11 mouse cellular contexts compared by ENCODE assay signal in the genomic region with DNA sequence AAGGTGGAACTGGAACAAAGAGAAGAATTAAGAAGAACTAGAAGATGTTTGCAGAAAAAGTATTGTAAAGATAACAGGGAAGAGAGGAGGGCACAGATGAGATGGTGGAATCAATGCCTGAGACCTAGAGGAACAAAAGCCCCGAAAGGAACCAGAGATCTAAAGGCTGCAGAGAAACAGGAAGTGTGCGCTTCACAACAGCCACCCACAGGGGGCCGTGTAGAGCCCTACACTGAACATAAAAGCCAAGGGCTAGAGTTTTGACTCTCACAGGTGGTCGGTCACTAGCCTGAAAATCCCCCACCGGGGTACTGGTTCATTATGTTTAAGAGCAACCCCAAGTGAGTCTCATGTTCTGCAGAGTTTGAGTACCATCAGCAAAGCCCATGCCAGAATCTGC. TPM values are rescaled to one million over a fixed set of nuclear protein-coding genes. Genes with fewer than 3 reads are reported as not detected.
A peak's percentile ranks its signal among the peaks of the same experiment; 100 is the strongest.
DNase-seq lines count a peak whose midpoint lies in the region; TF ChIP-seq lines count a peak whose summit lies in the region.
"Had no signal": no experiment of that assay in that cellular context is flagged by ENCODE, and none has a peak within 500 bp of the region (broad histone marks: within the 10 kb centered on the region; RNA-seq: fewer than 3 reads in every experiment).

No protein-coding gene starts in this region.

- no peak overlapping the region for H3K4me3 ChIP-seq in left cerebral cortex, adult 2 months
- H3K4me3 ChIP-seq: heart, embryonic 12.5 days; liver, embryonic 13.5 days; midbrain, embryonic 10.5 days had no signal

- H3K27ac ChIP-seq in left cerebral cortex, adult 2 months, result no peak overlapping the region
- H3K27ac ChIP-seq: liver, embryonic 13.5 days; midbrain, embryonic 10.5 days had no signal

- DNase-seq in left cerebral cortex, adult 2 months (ENCODE audit: extremely low spot score in 1 of 2, low spot score in 2 of 2), result no peak
- DNase-seq in left cerebral cortex, adult 8-10 months (ENCODE audit: low spot score in 2 of 2), result no peak
- peak; percentile 75 for DNase-seq in CD4-positive, CD25-positive, alpha-beta regulatory T cell, adult 2 months (ENCODE audit: low read depth, low spot score)
- DNase-seq in ZHBTc4 (ENCODE audit: low read depth, low spot score), result peak; percentile 84
- peak; percentile 32 for DNase-seq in retina, postnatal 1 day
- DNase-seq in T-cell, adult 2 months (ENCODE audit: low spot score), result no peak
- no peak for DNase-seq in cerebellum, adult 11 months
- no peak for DNase-seq in cerebellum, postnatal 14 days
- DNase-seq: liver, embryonic 13.5 days had no signal

- intact Hi-C loops in left cerebral cortex, adult 2 months (cut with DNase I), result loop anchor here (5.0 kb wide), 2 partner anchors 125 to 215 kb away; partner anchors contain the start of gene Dnajb14

- peak; percentile 21 for TF ChIP-seq CTCF in left cerebral cortex, adult 2 months (IDR thresholded peaks at IDR 0.05)

RNA-seq across cellular contexts. Expression of gene Dapp1, which starts 11.0 kb away (rescaled TPM):
- 1 to 10 TPM; 2.6 to 3.4 TPM for total RNA-seq in left cerebral cortex, adult 2 months (2021)
- 1 to 10 TPM; 3.4 to 5.9 (median 4.7) TPM for total RNA-seq in left cerebral cortex, adult 8-10 months (2022)

Comparison
In these comparisons a context has a peak if more than half of its experiments do, and no peak if none do; other contexts are left out.
1. DNase-seq: peak in CD4-positive, CD25-positive, alpha-beta regulatory T cell, adult 2 months (single experiment), ZHBTc4 (single experiment) and retina, postnatal 1 day (single experiment); none in left cerebral cortex, adult 2 months (0 of 2), left cerebral cortex, adult 8-10 months (0 of 2), T-cell, adult 2 months (single experiment), cerebellum, adult 11 months (single experiment) and cerebellum, postnatal 14 days (0 of 2).